Mouse (Mus musculus): Measurements from ENCODE around the gene Oxa1l.

DNA sequence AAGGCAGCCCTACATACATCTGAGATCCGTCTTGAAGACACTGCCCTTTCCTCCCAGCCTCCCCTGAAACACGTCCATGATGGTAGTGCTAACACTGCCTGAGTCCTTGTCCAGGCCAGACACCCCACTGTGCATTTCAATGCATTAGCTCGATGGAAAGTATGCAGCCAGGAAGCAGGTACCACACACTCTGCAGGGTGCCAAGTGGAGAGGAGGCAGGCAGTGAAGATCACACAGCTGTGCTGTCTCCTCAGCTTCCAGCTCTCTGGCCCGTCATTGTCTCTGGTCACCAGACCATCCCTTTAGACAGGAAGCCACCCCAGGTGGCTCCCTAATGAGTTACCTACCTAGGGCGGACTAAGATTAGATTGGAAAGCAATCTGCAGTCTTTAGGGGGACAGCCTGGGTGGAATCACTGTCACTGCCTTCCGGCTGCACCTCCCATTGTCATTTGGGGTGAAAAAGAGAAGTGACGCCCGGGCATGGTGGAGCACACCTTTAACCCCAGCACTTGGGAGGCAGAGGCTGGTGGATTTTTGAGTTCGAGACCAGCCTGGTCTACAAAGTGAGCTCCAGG is 51.5 kb downstream of the Oxa1l start:
- TF ChIP-seq CTCF (IDR thresholded peaks at IDR 0.05; ENCODE audit: insufficient read depth, low read length): no peak
- no peak for TF ChIP-seq POLR2A (IDR thresholded peaks at IDR 0.05; ENCODE audit: borderline replicate concordance, extremely low read depth, low read depth, low read length)
